Mouse (Mus musculus) G1E-ER4 (cell line): ENCODE measurements around the gene Zscan4f. TPM values are rescaled to one million over a fixed set of nuclear protein-coding genes. Genes with fewer than 3 reads are reported as not detected.
"Not testable (repeated sequence)": the region's sequence is repeated elsewhere in the genome, so short reads cannot be mapped to it uniquely, and the experiment has no call there.

ENCODE experiments used
- GATA1 ChIP-seq: IDR thresholded peaks from one replicate; pipeline ENCODE4 v1.8.0; 2012; ENCODE audit warnings: low read length, inconsistent platforms
- polyA plus RNA-seq: library from polyadenylated mRNA; stranded (reverse); fragments of >175 nt; gene quantifications from 2 replicates; pipeline ENCODE4 v1.2.3, GENCODE M21; 2012

The Zscan4f gene
- not detected in 2 replicates for polyA plus RNA-seq

DNA sequence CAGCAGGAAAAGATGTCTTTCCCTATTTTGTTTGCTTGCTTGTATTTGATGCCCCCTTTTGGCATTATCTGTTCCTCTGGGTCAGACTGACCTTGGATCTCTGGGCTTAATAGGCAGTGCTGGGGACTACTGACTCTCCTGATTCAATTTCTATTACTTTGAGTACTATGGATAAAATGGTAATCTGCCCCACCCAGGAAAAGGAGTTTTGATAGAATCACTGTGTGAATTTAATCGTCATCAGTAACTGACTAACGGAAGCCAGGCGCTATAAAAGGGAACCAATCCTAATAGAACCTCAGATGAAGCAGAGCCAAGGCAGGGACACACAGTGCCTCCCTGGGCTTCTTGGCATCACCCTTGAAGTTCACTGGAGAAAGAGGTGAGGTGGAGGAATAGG is at the start of gene Zscan4f:
TSS of gene Zscan4f (plus strand) at position 301 of the 400 bp plus-strand sequence.
- not testable (repeated sequence) for TF ChIP-seq GATA1

Other genes with a start within 250 kb of the Zscan4f start
- gene Zscan4d, start 231.8 kb upstream of the Zscan4f start, polyA plus RNA-seq, result not detected in 2 replicates
- not detected in 2 replicates for gene Zscan4e, start 87.2 kb upstream of the Zscan4f start, polyA plus RNA-seq
- gene Zscan4-ps2, start 116.4 kb downstream of the Zscan4f start, polyA plus RNA-seq, result not detected in 2 replicates
- gene Zscan4-ps3, start 211.4 kb downstream of the Zscan4f start, polyA plus RNA-seq, result not detected in 2 replicates